Mouse (Mus musculus) MN1 (cell line): ENCODE measurements around the gene Polr2l.
"Not testable (repeated sequence)": the region's sequence is repeated elsewhere in the genome, so short reads cannot be mapped to it uniquely, and the experiment has no call there.

ENCODE experiments used
- DNase-seq: peaks from one replicate; pipeline ENCODE4 v3.0.0-alpha.2; 2016; ENCODE audit warnings: low spot score

The Polr2l gene

GRCm38 (mm10) chr7:141451928-141452327, 23.0 kb downstream of the Polr2l start:
- no peak for DNase-seq

GRCm38 (mm10) chr7:141447110-141447991, 27.6 kb downstream of the Polr2l start, which contains the start of gene Rplp2:
Rplp2 (plus strand) TSS chr7:141447370.
- DNase-seq = peak; percentile 91

- DNase-seq = not testable (repeated sequence)
Observed at GRCm38 (mm10) chr7:141446374-141446773, 28.6 kb downstream of the Polr2l start.

- peak; percentile 80 for DNase-seq
Observed at GRCm38 (mm10) chr7:141443828-141444237, 31.1 kb downstream of the Polr2l start, which contains the start of gene Pidd1. Pidd1 (minus strand) TSS chr7:141444025.

- DNase-seq = peak; percentile 72
Observed at GRCm38 (mm10) chr7:141443081-141443821, 31.7 kb downstream of the Polr2l start.

GRCm38 (mm10) chr7:141442199-141442598, 32.7 kb downstream of the Polr2l start:
- no peak for DNase-seq

GRCm38 (mm10) chr7:141441460-141441859, 33.5 kb downstream of the Polr2l start:
- DNase-seq = no peak

- peak; percentile 83 for DNase-seq
Observed at GRCm38 (mm10) chr7:141440613-141441012, 34.3 kb downstream of the Polr2l start.

- DNase-seq = no peak
Observed at GRCm38 (mm10) chr7:141439811-141440210, 35.1 kb downstream of the Polr2l start.

- no peak for DNase-seq
Observed at GRCm38 (mm10) chr7:141439140-141439679, 35.7 kb downstream of the Polr2l start.

- no peak for DNase-seq
Observed at GRCm38 (mm10) chr7:141438201-141438968, 36.5 kb downstream of the Polr2l start.

GRCm38 (mm10) chr7:141437178-141438120, 37.5 kb downstream of the Polr2l start, which contains the start of gene Slc25a22:
Slc25a22 (minus strand) TSS chr7:141437892.
- peak; percentile 86 for DNase-seq

GRCm38 (mm10) chr7:141436523-141436892, 38.4 kb downstream of the Polr2l start:
- DNase-seq = no peak

GRCm38 (mm10) chr7:141435856-141436522, 38.9 kb downstream of the Polr2l start:
- no peak for DNase-seq

- peak; percentile 59 for DNase-seq
Observed at GRCm38 (mm10) chr7:141435129-141435855, 39.6 kb downstream of the Polr2l start.

- DNase-seq = no peak
Observed at GRCm38 (mm10) chr7:141434464-141434863, 40.5 kb downstream of the Polr2l start.

- no peak for DNase-seq
Observed at GRCm38 (mm10) chr7:141433517-141434400, 41.2 kb downstream of the Polr2l start.
